Mouse (Mus musculus): Measurements from ENCODE around the gene Gm20518.

GRCm38 (mm10) chr16:17936776-17937175 lies 45.3 kb upstream of the Gm20518 start:
- TF ChIP-seq CTCF (IDR thresholded peaks at IDR 0.05) (no peak), EP300 (IDR thresholded peaks at IDR 0.05) (no peak)
